Mouse (Mus musculus) E14TG2a.4 (cell line): ENCODE data around the gene Gif.

Experiments
- CTCF ChIP-seq: conservative IDR thresholded peaks from 2 replicates; pipeline ENCODE4 v1.5.1; 2014; ENCODE audit warnings: low read length
- NANOG ChIP-seq: IDR thresholded peaks from 2 replicates; pipeline ENCODE4 v1.6.1; 2014; ENCODE audit warnings: borderline replicate concordance, low read length, mixed read lengths
- POU5F1 ChIP-seq: IDR thresholded peaks from 2 replicates; pipeline ENCODE4 v1.6.1; 2014; ENCODE audit warnings: low read length, borderline replicate concordance

DNA sequence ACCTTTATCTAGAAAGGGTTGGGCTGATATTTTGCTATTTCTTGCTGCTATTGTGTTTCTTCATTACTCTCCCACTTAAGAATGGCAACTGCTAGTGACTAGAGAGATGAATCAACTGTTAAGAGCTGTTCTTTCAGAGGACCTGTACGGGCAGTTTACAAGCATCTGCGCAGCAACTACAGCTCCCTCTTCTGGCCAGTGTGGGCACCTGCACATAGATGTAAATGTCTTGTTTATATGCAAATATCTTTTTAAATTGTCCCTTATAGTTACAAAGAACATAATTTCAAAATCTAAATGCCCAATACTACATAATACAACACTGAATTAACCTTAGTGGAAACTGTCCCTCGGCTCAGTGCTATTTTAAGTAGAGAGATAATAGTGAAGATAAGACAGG, 20.8 kb downstream of the Gif start:
- TF ChIP-seq CTCF (peak; percentile 96), NANOG (no peak), POU5F1 (no peak)
